Mouse (Mus musculus) NIH3T3 (cell line): ENCODE data around the gene Gstp1.
"Not testable (repeated sequence)": the region's sequence is repeated elsewhere in the genome, so short reads cannot be mapped to it uniquely, and the experiment has no call there.

ENCODE experiments used
- DNase-seq: peaks from one replicate; pipeline ENCODE4 v3.0.0-alpha.2; 2012; ENCODE audit warnings: low read depth

Gene Gstp1

DNA sequence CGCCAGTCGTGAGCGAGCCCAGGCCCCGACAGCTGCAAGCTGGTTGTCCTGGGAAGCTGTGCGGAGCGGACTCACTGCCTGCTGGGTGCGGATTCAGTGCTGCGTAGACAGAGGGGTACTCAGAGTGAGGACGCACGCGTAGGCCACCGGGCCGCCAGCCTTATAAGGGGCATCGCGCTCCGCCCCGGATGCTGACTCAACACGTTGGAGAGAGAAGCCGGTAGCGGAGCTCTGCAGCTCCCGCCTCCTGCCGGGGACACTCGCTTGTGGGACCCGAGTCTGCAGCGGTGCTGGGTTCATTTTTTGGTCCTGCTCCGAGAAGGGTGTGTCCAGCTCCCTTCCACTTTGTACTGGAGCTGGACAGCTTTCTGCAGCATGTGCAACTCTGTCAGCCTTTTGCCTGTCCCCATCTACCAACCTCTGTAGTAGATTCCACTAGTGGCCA, at the start of gene Gstp1:
Gstp1 (minus strand) TSS at position 198 of the 445 bp plus-strand sequence.
- peak; percentile 96 for DNase-seq

GRCm38 (mm10) chr19:4087090-4087489, 49.3 kb upstream of the Gstp1 start:
- DNase-seq: peak; percentile 93

GRCm38 (mm10) chr19:4086156-4086555, 48.4 kb upstream of the Gstp1 start:
- DNase-seq: no peak

DNA sequence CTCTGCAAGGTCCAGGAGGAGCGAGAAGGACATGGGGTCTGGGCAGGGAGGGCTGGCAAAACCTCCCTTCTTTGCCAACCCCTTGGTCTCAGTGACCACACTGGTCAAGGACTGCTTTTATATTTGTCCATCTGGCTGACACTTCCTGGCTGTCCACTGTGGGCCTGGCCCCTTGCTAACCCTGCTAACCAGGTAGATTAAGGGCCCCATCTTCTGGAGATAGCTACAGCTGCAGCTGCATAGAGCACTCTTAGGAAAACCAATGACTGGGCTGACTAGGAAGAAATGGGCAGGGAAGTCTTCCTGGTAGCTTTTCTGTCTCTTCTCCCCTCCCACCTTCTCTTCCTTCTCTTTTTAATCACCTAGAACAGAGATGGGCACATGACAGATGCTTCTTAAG, 47.2 kb upstream of the Gstp1 start:
- DNase-seq: peak; percentile 64

GRCm38 (mm10) chr19:4083826-4084225, 46.0 kb upstream of the Gstp1 start:
- DNase-seq: no peak

DNA sequence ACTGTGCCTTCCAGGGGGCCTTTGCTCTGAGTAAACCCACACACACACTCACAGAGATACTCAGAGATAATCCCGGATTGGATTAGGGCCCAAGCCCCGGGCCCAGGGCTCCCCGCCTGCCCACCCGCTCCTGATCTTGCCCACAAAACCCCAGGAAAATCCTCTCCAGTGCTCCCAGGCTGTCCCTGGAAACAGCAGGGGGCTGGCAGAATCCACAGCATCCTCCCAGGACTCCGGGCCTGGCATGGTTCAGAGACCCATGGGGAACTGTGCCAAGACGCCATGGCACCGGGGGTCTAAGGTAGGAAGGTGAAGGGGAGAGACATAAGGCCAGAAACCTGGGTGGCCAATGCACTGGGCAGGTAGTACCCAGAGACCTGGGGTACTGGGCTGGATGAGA, 45.5 kb upstream of the Gstp1 start:
- DNase-seq: no peak

DNA sequence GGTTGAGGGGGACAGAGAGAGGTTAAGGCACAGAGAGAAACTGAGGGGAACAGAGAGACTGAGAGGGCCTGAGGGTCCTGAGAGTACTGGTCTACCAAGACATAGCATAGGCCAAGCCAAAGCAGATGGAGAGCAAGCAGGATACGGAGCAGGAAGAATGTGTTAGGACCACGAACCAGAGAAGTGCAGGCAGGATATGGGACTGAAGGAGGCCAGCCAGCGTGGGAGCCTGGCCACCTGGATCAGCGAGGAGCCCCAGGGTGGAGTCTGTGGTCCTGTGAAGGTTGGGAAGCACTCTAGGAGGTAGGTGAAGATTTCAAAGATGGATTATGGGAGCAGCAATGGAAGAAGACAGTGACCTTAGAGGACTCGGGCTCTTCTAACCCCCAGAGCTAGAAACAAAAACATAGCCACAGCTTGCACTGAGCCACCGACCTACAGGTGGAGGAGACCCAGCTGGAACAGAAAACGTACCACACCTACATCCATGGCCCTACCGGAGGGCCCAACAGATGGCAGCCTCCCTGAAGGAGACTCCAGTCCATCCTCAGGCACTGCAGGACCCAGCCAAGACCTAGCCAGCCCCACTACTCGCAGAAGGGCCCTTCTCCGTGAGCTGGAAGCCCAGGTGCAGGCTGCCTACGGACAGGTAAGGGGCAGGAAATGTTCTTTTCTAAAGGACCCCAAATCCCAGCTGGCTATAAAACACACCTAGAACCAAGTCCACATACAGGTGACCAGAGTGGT, 44.6 kb upstream of the Gstp1 start:
- DNase-seq: no peak

- DNase-seq: no peak
Measured at GRCm38 (mm10) chr19:4081394-4081793, 43.6 kb upstream of the Gstp1 start, which contains the start of gene Cabp2. Cabp2 (plus strand) TSS chr19:4081578.

GRCm38 (mm10) chr19:4080511-4081009, 42.8 kb upstream of the Gstp1 start:
- DNase-seq: no peak

GRCm38 (mm10) chr19:4079594-4079993, 41.8 kb upstream of the Gstp1 start:
- DNase-seq: no peak

DNA sequence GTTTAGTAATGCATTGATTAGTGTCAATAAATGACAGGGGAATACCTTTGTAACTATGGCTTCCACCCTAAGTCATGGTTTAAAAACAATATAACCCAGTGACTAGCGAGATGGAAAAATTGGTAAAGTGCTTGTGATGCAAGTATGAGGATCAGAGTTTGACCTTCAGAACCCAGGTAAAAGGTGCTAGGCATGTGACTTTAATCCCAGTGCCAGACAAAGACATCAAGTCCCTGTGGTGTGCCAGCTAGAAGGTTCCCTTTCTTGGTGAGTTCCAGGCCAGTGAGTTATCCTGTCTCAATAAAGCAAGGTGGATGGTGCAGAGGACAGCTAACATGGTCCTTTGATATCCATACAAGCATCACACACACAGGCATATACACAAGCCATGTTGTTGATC, 37.7 kb upstream of the Gstp1 start:
- DNase-seq: no peak

GRCm38 (mm10) chr19:4072706-4073424, 35.1 kb upstream of the Gstp1 start:
- no peak for DNase-seq

DNA sequence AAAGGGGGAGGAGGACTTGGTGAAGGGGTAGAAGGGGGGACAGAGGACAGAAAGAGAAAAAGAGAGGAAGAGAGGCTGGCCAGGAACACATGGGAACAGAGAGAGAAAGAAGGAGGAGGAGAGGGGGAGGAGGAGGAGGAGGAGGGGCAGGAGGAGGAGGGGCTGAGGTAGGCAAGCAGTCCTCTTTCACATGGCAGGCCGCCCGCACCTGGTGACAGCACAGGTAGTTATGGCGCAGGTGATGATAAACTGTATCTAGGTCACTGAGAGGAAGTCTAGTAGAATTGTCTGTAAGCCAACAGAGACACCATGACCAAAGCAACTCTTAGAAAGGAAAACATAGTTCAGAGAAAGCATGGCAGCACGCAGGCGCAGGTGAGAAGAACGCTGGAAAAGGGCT, 33.6 kb upstream of the Gstp1 start:
- no peak for DNase-seq

DNA sequence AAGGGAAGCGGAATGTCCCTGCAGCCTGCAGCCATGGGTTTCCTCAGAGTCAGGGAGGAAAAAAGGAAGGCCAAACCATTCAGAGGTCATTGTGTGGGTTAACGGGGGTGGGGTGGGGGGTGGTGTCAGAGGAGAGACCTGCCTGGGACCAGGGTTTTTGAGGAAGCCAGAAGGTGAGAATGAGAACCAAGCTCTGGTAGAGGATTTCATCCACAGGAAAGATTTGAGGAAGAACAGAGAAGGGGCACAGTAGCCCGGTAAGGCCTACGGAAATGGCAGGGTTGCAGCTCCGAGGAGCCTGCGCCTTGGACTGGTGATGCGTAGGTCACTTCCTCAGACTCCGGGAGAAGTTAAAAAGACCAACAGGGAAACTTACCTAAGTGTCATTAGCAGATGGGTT, 33.0 kb upstream of the Gstp1 start:
- DNase-seq: no peak

- no peak for DNase-seq
Measured at GRCm38 (mm10) chr19:4070311-4070710, 32.5 kb upstream of the Gstp1 start.

DNA sequence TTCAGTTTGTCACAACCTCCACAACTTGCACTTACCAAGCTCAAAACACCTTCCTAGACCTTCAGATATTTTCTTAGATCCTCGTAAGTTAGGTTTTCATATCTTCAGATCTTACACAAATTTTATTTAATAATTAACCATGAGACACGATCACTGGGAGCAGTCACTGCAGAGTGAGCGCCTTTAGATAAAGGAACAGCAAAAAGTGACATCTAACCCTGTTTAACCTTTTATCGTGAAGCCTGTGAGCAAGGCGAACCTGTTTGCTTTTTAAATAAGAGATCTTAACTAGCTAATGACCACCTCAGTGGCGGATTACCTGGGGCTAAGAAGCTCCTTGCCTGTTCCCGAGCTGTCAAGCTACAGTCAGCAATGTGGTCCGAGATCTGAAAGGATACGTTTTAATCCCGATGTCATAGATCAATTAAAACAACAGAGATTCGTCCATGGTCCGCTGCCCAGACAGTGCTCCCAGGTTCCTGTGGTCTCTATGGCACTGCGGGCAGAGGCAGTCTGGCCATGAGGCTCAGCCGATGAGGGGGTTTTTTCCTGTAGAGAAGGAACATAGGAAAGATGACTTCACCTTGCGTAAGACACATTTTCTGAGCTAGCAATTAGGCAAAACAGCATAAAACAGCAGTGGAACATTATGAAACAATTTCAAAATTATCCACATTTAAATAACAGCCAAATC, 31.1 kb upstream of the Gstp1 start:
- DNase-seq: no peak

GRCm38 (mm10) chr19:4068242-4068641, 30.5 kb upstream of the Gstp1 start:
- DNase-seq: not testable (repeated sequence)

- no peak for DNase-seq
Measured at GRCm38 (mm10) chr19:4066877-4067276, 29.1 kb upstream of the Gstp1 start.

DNA sequence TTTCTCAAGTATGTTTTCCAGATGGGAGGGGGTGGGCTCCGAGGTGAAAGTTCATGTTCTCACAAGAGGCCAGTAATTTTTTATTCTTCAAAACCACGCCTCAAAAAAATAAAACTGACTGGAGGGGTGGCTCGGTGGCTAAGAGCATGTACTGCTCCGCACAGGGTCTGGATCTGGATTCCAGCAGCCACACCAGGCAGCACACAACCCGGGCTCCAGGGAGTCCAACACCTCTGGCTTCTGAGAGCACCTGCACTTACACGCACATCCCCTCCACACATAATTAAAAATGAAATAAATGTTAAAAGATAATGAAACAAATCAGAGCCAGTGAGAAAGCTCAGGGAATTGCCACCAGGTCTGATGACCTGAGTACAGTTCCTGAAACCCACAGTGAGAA, 28.5 kb upstream of the Gstp1 start:
- DNase-seq: no peak

DNA sequence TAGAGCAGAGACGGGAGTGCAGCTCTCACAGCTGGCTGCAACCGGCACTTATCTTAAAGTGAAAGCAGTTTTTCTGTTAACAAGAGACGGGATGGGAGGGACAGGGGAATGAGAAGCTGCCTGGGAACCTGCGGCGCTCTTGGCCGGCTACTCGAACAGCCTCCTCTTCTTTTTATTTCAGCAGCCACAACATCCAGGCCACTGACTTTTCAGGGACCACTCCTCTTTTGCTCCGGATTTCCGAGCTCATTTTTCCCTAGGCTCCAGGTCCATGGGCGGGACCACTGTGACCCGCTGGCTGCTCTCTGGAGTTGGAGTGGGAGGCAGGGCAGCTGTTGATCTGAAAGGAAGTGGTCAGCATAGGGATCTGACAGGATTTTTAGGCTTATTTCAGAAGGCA, 26.7 kb upstream of the Gstp1 start:
- not testable (repeated sequence) for DNase-seq

GRCm38 (mm10) chr19:4063357-4063756, 25.6 kb upstream of the Gstp1 start:
- not testable (repeated sequence) for DNase-seq

- DNase-seq: no peak
Measured at GRCm38 (mm10) chr19:4060899-4061465, 23.2 kb upstream of the Gstp1 start.
